ENCODE assay signal across 17 mouse cellular contexts in genomic region chr5:81796128-81796527, GRCm38 (mm10).
"Had no signal": no experiment of that assay in that cellular context is flagged by ENCODE, and none has a peak within 500 bp of the region (broad histone marks: within the 10 kb centered on the region; RNA-seq: fewer than 3 reads in every experiment).

No protein-coding gene starts in this region.

- H3K4me1 ChIP-seq: neural tube, embryonic 12.5 days; neural tube, embryonic 13.5 days; neural tube, embryonic 15.5 days; stomach, embryonic 15.5 days had no signal

- H3K9ac ChIP-seq: neural tube, embryonic 12.5 days; neural tube, embryonic 13.5 days; neural tube, embryonic 15.5 days; stomach, embryonic 15.5 days had no signal

- DNase-seq: retina, postnatal 1 day; right cerebral cortex, adult 18-20 months; right cerebral cortex, postnatal 14 days; right cerebral cortex, postnatal 25 days; right cerebral cortex, postnatal 4 days; spleen, adult 18-20 months; thymus, adult 18-20 months; thymus, adult 2 months; thymus, postnatal 14 days; thymus, postnatal 25 days; thymus, postnatal 36 days; thymus, postnatal 4 days had no signal

- H3K9me3 ChIP-seq: neural tube, embryonic 13.5 days; neural tube, embryonic 15.5 days; stomach, embryonic 15.5 days had no signal

- H3K4me2 ChIP-seq: neural tube, embryonic 12.5 days; neural tube, embryonic 13.5 days; neural tube, embryonic 15.5 days; stomach, embryonic 15.5 days had no signal

- H3K27me3 ChIP-seq: neural tube, embryonic 12.5 days; neural tube, embryonic 13.5 days; neural tube, embryonic 15.5 days; stomach, embryonic 15.5 days had no signal

- H3K27ac ChIP-seq: neural tube, embryonic 12.5 days; neural tube, embryonic 13.5 days; neural tube, embryonic 15.5 days; stomach, embryonic 15.5 days; stomach, postnatal 0 days had no signal

- H3K36me3 ChIP-seq: stomach, embryonic 15.5 days had no signal

- H3K4me3 ChIP-seq: neural tube, embryonic 12.5 days; neural tube, embryonic 13.5 days; neural tube, embryonic 15.5 days; stomach, embryonic 15.5 days had no signal
